Mouse (Mus musculus): Measurements from ENCODE around the gene Mob1b.
"Not testable (repeated sequence)": the region's sequence is repeated elsewhere in the genome, so short reads cannot be mapped to it uniquely, and the experiment has no call there.

Mob1b gene

GRCm38 (mm10) chr5:88703551-88703950, 17.1 kb upstream of the Mob1b start:
- no peak for DNase-seq

GRCm38 (mm10) chr5:88711128-88711527, 9.5 kb upstream of the Mob1b start:
- no peak for DNase-seq

GRCm38 (mm10) chr5:88711618-88712224, 8.9 kb upstream of the Mob1b start:
- DNase-seq, result no peak

DNA sequence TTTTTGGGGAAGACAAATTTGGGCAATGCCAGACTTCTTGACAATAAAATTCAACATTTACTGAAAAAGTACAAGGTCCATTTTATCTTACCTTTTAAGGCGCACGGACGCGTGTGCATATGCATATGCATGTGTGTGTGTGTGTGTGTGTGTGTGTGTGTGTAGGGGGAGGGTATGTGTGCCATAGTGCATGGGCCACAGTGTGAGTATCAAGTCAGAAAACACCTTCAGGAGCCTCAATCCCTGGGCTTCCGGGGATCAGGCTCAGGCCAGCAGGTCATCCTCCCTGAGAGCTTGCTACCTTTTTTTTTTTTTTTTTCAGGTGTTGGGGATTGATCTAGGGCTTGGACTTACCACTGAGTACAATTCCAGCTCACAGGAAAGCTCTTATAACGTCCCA, 8.3 kb upstream of the Mob1b start:
- no peak for DNase-seq

DNA sequence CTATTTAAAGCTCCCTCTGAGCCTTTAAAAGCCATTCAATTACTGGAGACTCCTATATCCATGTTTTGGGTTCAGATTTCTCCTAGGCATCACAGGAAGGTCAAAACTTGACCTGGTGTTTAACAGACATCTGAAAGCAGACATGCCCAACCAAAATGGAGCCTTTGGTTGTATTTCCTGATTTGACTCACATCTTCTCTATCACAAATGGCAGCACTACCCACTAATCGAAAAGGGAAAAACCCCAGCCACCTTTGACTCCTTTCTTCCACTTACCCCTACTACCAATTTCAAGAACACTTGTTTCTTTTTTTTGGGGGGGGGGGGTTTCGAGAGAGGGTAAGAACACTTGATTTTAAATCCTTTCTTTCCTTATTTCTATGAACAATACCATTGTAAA, 3.7 kb upstream of the Mob1b start:
- DNase-seq, result no peak

DNA sequence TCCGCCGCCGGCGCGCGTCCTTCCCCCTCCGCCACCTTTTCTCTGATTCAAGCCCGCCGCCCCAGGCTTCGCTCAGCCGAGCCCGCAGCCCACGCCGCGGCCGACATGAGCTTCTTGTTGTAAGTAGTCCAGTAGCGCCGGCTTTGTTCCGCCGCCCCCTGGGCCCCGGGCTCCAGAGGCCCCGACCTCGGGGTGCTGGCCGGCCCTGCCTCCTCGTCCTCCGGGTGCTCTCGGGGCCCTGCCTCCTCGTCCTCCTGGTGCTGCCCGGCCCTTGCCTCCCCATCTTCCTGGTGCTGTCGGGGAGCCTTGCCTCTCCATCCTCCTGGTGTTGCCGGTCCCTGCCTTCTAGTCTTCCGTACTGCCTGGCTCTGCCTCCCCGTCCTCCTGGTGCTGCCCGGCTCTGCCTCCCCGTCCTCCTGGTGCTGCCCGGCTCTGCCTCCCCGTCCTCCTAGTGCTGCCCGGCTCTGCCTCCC, 384 bp downstream of the Mob1b start:
- DNase-seq, result no peak

- DNase-seq, result peak; percentile 30
Measured at GRCm38 (mm10) chr5:88721565-88722212, 1.0 kb downstream of the Mob1b start.

- peak; percentile 55 for DNase-seq
Measured at GRCm38 (mm10) chr5:88722213-88722600, 1.6 kb downstream of the Mob1b start.

DNA sequence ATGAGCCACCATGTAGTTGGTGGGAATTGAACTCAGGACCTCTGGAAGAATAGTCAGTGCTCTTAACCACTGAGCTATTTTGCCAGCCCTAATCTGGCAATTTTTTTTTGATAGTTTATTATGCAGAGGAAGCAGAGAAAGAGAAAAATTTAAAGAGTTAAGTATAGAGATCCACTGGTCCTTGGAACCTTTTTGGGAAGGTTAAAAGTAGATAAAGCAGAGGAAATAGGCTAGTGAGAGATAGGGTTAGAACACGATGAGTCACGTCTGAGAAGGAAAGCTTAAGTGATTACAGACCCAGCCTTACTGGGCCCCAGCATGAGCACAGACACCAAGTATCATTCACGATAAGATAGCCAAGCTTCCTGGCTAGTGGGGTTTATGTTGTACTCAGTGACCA, 3.4 kb downstream of the Mob1b start:
- no peak for DNase-seq

- no peak for DNase-seq
Measured at GRCm38 (mm10) chr5:88727593-88728144, 7.0 kb downstream of the Mob1b start.

DNA sequence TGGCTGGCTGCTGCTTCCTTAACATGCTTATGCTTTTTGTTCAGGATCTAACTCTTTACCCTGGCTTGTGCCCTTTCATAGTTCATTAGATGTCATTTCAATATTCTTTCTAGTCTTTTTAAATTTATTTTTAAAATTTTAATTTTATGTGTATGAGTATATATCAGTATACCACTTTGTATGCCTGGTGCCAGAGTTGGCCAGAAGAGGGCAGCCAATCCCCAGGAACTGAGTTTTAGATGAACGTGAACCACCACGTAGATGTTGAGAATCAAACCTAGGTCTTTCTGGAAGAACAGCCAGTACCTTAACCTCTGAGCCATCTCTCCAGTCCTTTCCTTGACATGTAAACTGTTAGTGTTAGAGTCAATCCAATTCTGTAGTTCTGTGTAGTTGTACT, 14.1 kb downstream of the Mob1b start:
- no peak for DNase-seq

- DNase-seq, result not testable (repeated sequence)
Measured at GRCm38 (mm10) chr5:88741065-88741464, 20.4 kb downstream of the Mob1b start.

GRCm38 (mm10) chr5:88747774-88748173, 27.1 kb downstream of the Mob1b start:
- DNase-seq, result no peak

GRCm38 (mm10) chr5:88753199-88753598, 32.5 kb downstream of the Mob1b start:
- DNase-seq, result no peak

DNA sequence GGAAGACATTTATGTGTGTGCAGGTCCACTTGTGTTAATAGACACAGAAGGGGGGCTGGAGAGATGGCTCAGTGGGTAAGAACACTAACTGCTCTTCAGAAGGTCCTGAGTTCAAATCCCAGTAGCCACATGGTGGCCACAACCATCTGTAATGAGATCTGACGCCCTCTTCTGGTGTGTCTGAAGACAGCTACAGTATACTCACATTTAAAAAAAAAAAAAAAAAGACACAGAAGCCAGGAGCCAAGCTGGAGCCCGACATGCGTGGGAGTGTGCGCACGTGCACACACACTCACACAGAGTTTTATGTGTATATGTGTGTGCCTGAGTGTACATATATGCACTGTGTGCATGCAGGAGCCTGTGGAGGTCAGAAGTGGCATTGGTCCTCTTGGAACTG, 42.0 kb downstream of the Mob1b start:
- DNase-seq, result no peak

- DNase-seq, result no peak
Measured at GRCm38 (mm10) chr5:88764430-88764986, 43.9 kb downstream of the Mob1b start.

DNA sequence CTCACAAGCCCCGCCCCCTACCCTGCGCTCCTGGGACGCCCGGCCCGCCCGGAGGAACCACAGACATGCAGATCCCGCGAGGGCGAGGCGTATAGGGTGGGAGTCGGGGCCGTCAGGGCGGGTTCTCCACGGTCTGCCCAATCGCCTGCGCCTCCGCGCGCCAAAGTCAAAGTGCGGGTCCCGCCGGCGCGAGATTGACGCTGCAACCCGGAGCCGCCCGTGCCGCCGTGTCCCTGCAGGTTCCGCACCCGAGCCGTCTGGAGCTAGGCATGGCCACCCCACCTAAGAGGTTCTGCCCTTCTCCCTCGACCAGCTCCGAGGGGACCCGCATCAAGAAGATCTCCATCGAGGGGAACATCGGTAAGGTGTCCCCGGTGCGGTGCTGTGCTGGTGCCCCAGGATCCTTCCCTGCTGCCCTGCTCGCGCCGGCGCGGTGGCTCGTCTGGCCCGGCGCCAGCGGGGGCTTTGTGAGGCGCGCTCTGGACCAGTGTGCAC, 44.4 kb downstream of the Mob1b start, which contains the start of gene Dck:
Dck (plus strand) TSS at position 10 of the 495 bp plus-strand sequence.
- DNase-seq, result peak; percentile 95

GRCm38 (mm10) chr5:88765587-88765986, 44.9 kb downstream of the Mob1b start:
- DNase-seq, result no peak

DNA sequence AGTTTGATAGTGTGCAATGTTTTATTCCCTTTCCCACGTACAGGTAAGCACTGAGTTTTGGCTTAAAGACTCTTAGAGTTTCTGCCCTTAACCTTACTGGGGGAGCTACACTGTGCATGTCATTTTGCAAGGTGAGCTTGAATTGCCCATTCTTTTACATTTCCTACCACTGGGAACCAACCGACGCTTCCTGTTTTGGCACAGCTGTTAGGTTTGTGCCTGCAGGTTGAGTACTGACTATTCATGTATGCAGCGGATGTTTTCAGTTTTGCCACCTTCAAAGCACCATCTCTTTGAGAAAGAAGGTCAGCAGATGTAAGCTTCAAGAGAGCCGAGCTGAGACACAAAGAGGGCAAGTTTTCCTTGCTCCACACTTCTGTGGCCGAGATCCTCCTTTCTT, 45.5 kb downstream of the Mob1b start:
- no peak for DNase-seq

GRCm38 (mm10) chr5:88766863-88767262, 46.2 kb downstream of the Mob1b start:
- no peak for DNase-seq

GRCm38 (mm10) chr5:88768201-88768600, 47.5 kb downstream of the Mob1b start:
- DNase-seq, result no peak

DNA sequence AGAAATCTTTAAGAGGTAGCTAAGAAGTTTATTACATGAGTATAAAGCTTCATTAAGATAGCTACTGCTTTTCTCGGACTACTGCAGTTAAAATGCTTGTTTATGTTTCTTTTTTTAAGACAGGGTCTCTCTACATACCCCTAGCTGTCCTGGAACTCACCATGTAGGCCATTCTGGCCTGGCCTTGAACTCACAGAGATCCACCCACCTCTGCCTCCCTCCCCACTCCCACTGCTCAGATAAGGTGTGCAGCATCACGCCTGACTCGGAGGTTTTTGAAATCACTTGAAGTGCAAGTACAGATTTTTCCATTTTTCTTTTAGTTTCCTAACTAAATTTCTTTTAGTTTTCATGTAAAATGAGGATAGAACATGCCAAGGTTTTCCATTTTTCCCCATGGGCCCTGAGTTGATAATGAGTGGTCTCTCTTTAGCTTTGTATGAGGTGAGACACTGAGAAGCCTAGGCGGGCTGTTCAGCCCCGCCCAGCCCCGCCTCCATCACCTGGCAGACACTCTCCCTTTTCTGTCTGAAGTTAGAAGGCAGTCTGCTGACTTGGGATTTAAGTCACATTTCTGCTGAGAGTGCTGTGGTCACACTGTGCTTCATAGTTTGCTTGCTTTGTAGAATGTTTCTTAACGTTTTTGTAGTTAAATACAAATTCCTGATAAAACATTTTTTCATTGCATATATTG, 61.6 kb downstream of the Mob1b start:
- DNase-seq, result no peak

DNA sequence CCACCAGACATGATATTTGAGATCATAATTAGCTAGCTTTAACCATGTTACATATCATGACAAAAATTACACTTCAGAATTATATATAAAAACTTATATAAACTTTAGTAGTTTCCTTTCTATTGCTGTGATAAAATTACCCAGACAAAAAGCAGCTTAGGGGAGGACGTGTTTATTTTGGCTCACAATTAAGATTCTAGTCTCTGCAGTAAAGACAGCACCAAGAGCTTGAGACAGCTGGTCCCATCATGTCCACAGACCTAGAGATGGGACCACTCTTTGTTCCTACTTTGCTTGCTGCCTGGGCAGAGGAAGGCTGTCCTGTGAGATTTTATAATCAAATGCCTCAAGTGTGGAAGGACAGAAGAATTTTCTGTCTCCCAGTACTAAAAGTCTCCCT, 64.4 kb downstream of the Mob1b start:
- no peak for DNase-seq

Data from cerebellum, adult 8-10 months (tissue).